Mouse (Mus musculus): ENCODE measurements around the gene Kif13a. TPM values are rescaled to one million over a fixed set of nuclear protein-coding genes. Genes with fewer than 3 reads are reported as not detected.

The Kif13a gene
- total and polyA plus RNA-seq, 3 experiments: 1.2 to 1.7 TPM; not detected in 1

GRCm38 (mm10) chr13:46774998-46775397 lies 154.7 kb downstream of the Kif13a start:
- H3K36me3 ChIP-seq (ENCODE audit: control insufficient read depth in 1 of 2, insufficient read depth in 2 of 2, low read length in 2 of 2): peaks cover 0 to 2% of the 10 kb centered on the region in 2 experiments; a peak in 2 of 4 replicates
- H3K9me3 ChIP-seq (replicated peaks; ENCODE audit: insufficient read depth, low read length): no peaks in the 10 kb centered on the region
- no peak overlapping the region for H3K4me3 ChIP-seq (ENCODE audit: control insufficient read depth in 1 of 2, insufficient read depth in 1 of 2, low read depth in 2 of 2, low read length in 2 of 2)
- no peaks in the 10 kb centered on the region for H3K79me2 ChIP-seq (ENCODE audit: control insufficient read depth, insufficient read depth, low read length, poor library complexity)
- H3K27ac ChIP-seq (ENCODE audit: control insufficient read depth, low read depth, low read length): no peak overlapping the region
- TF ChIP-seq TCF12 (IDR thresholded peaks at IDR 0.05; ENCODE audit: low read depth, low read length): 0 out of 2 replicates have a peak, but pooled peaks have one; percentile 20
- TF ChIP-seq SMC3 (IDR thresholded peaks at IDR 0.05; ENCODE audit: low read depth, low read length): no peak
- no peak for TF ChIP-seq NRF1 (IDR thresholded peaks at IDR 0.05; ENCODE audit: insufficient read depth, low read depth, low read length, poor library complexity, severe bottlenecking)
- TF ChIP-seq SIN3A (IDR thresholded peaks at IDR 0.05; ENCODE audit: low read length): 0 out of 2 replicates have a peak, but pooled peaks have one; percentile 20
- peak; percentile 15; the same call in 1 of the 2 replicates for TF ChIP-seq USF1 (IDR thresholded peaks at IDR 0.05; ENCODE audit: low read depth, low read length)
- no peak for TF ChIP-seq JUND (IDR thresholded peaks at IDR 0.05; ENCODE audit: low read depth, low read length)
- TF ChIP-seq EP300 (IDR thresholded peaks at IDR 0.05; ENCODE audit: low read depth in 1 of 2, low read length in 2 of 2): peak in 1 of 2 experiments; percentile 43; a peak in 2 of 4 replicates
- no peak for TF ChIP-seq HCFC1 (IDR thresholded peaks at IDR 0.05; ENCODE audit: low read depth, low read length)
- TF ChIP-seq TAL1 (IDR thresholded peaks at IDR 0.05; ENCODE audit: low read length): 0 out of 2 replicates have a peak, but pooled peaks have one; percentile 37
- peaks cover 0 to 12% of the 10 kb centered on the region in 2 experiments; a peak in 2 of 4 replicates for H3K4me1 ChIP-seq (ENCODE audit: control insufficient read depth in 1 of 2, insufficient read depth in 2 of 2, low read length in 2 of 2)
- no peak overlapping the region for H3K9ac ChIP-seq (ENCODE audit: control insufficient read depth, low read depth, low read length, poor library complexity, severe bottlenecking)
- peak; percentile 25 for DNase-seq (ENCODE audit: low read depth, low spot score)
- no peaks in the 10 kb centered on the region for H3K27me3 ChIP-seq (ENCODE audit: control insufficient read depth in 1 of 2, insufficient read depth in 2 of 2, low read length in 2 of 2)

DNA sequence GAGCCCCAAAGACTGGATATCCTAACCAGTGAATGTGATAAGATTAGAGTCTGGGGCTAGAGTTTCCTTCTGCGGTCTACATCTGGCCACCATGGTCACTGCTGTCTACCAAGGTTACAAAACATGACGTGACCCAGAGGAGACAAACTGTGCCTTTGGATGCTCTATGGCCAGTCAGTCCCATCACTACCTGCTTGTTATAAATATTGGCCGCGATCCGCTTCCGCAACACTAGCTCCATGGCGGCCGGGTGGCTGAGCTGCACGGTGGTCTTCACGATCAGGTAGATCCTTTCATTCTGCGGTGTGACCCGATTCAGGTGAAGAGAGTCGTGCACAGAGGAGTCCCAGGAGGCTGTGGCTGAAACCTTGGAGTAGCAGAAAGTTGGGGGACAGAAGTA lies 157.1 kb downstream of the Kif13a start:
- Histone ChIP-seq H3K4me3 (ENCODE audit: control insufficient read depth in 1 of 2, insufficient read depth in 1 of 2, low read depth in 2 of 2, low read length in 2 of 2) (no peak overlapping the region), H3K9me3 (replicated peaks; ENCODE audit: insufficient read depth, low read length) (no peaks in the 10 kb centered on the region), H3K4me1 (ENCODE audit: control insufficient read depth in 1 of 2, insufficient read depth in 2 of 2, low read length in 2 of 2) (peaks cover 0 to 6% of the 10 kb centered on the region in 2 experiments; a peak in 2 of 4 replicates), H3K9ac (ENCODE audit: control insufficient read depth, low read depth, low read length, poor library complexity, severe bottlenecking) (no peak overlapping the region), H3K36me3 (ENCODE audit: control insufficient read depth in 1 of 2, insufficient read depth in 2 of 2, low read length in 2 of 2) (no peaks in the 10 kb centered on the region), H3K27me3 (ENCODE audit: control insufficient read depth in 1 of 2, insufficient read depth in 2 of 2, low read length in 2 of 2) (no peaks in the 10 kb centered on the region), H3K27ac (ENCODE audit: control insufficient read depth, low read depth, low read length) (no peak overlapping the region), H3K79me2 (ENCODE audit: control insufficient read depth, insufficient read depth, low read length, poor library complexity) (no peaks in the 10 kb centered on the region)
- no peak for DNase-seq (ENCODE audit: low read depth, low spot score)
- TF ChIP-seq CTCF (IDR thresholded peaks at IDR 0.05 in 2 of 3, conservative IDR thresholded peaks at IDR 0.05 in 1 of 3; ENCODE audit: control insufficient read depth in 1 of 3, insufficient read depth in 1 of 3, low read depth in 2 of 3, low read length in 3 of 3, poor library complexity in 1 of 3, severe bottlenecking in 1 of 3) (no peak), SIN3A (IDR thresholded peaks at IDR 0.05; ENCODE audit: low read length) (no peak), RAD21 (IDR thresholded peaks at IDR 0.05; ENCODE audit: low read depth, low read length) (no peak), MEF2A (IDR thresholded peaks at IDR 0.05; ENCODE audit: extremely low read depth, insufficient replicate concordance, low read depth, low read length, poor library complexity, severe bottlenecking) (no peak), ELF1 (IDR thresholded peaks at IDR 0.05; ENCODE audit: low read depth, low read length) (no peak), ZNF384 (IDR thresholded peaks at IDR 0.05; ENCODE audit: low read depth, low read length) (no peak), ZC3H11A (IDR thresholded peaks at IDR 0.05; ENCODE audit: low read depth, low read length) (no peak), MYC (IDR thresholded peaks at IDR 0.05; ENCODE audit: low read depth, low read length) (no peak), ETS1 (IDR thresholded peaks at IDR 0.05; ENCODE audit: low read depth, low read length) (no peak), TBP (IDR thresholded peaks at IDR 0.05; ENCODE audit: low read depth, low read length) (no peak), NELFE (IDR thresholded peaks at IDR 0.05; ENCODE audit: low read depth, low read length) (no peak), CHD1 (IDR thresholded peaks at IDR 0.05; ENCODE audit: low read depth, low read length) (no peak), TAL1 (IDR thresholded peaks at IDR 0.05; ENCODE audit: low read length) (no peak), BHLHE40 (IDR thresholded peaks at IDR 0.05; ENCODE audit: borderline replicate concordance, low read depth, low read length) (no peak), TCF12 (IDR thresholded peaks at IDR 0.05; ENCODE audit: low read depth, low read length) (no peak), MAX (IDR thresholded peaks at IDR 0.05; ENCODE audit: low read length) (no peak), UBTF (IDR thresholded peaks at IDR 0.05; ENCODE audit: borderline replicate concordance, insufficient read depth, low read depth, low read length) (no peak)

All from MEL (cell line).